Mouse (Mus musculus) activated CD4-positive, CD25-positive, alpha-beta regulatory T cell, adult 4 months (primary cell): ENCODE results near the gene Sult4a1. TPM values are rescaled to one million over a fixed set of nuclear protein-coding genes. Genes with fewer than 3 reads are reported as not detected.

Experiments
- polyA plus RNA-seq, 2 experiments: library from polyadenylated mRNA; unstranded; fragments of 100-300 nt; shearing (Covaris generic); gene quantifications; one replicate each; pipeline ENCODE4 v1.2.1; 2017

The Sult4a1 gene
- polyA plus RNA-seq, 2 experiments from 2014 or later = not detected

Other genes starting within 250 kb of the Sult4a1 start
- not detected for gene Efcab6, start 40.4 kb downstream of the Sult4a1 start, polyA plus RNA-seq
- gene Pnpla5, start 17.4 kb upstream of the Sult4a1 start, polyA plus RNA-seq = not detected
- gene Pnpla3, start 62.1 kb upstream of the Sult4a1 start, polyA plus RNA-seq = not detected
- gene Samm50, start 86.5 kb upstream of the Sult4a1 start, polyA plus RNA-seq = 10 to 100 TPM; 44.6 to 47.6 TPM
- gene Parvb, start 126.3 kb upstream of the Sult4a1 start, polyA plus RNA-seq = 1 to 10 TPM in 1 of 2 experiments, not detected in 1; 1.9 TPM
- gene Parvg, start 218.3 kb upstream of the Sult4a1 start, polyA plus RNA-seq = 10 to 100 TPM; 63.7 to 99.5 TPM